Mouse (Mus musculus) forebrain, embryonic 14.5 days (tissue): ENCODE measurements around the gene Vmn1r189. TPM values are rescaled to one million over a fixed set of nuclear protein-coding genes. Genes with fewer than 3 reads are reported as not detected.

ENCODE experiments used
- microRNA-seq: library from miRNA; unstranded; fragments of <30 nt; microRNA quantifications from one replicate; pipeline ENCODE4, GENCODE M21; 2016
- polyA plus RNA-seq: library from polyadenylated mRNA; unstranded; fragments of >200 nt; fragmentation: Nextera tagmentation; extraction: Ambion mirVana; gene quantifications from 2 replicates; pipeline ENCODE4 v1.2.1, GENCODE M21; 2014

The Vmn1r189 gene
- polyA plus RNA-seq, 1 experiment from 2014 or later: not detected

Small RNA genes lying within 50 kb of the gene (microRNA-seq; reads per million reads assigned to microRNA genes)
- gene Gm26300: not detected

Other genes starting within 250 kb of the Vmn1r189 start
- gene Zfp184, start 160.7 kb downstream of the Vmn1r189 start, polyA plus RNA-seq: 28.3 and 34.9 TPM in 2 replicates
- 0.14 TPM in 1 of 2 replicates, not detected in the other for gene Pom121l2, start 124.6 kb downstream of the Vmn1r189 start, polyA plus RNA-seq
- gene Prss16, start 96.1 kb downstream of the Vmn1r189 start, polyA plus RNA-seq: 0.10 TPM in 1 of 2 replicates, not detected in the other
- gene Hist1h2ah, start 70.3 kb downstream of the Vmn1r189 start, polyA plus RNA-seq: 4.8 and 8.3 TPM in 2 replicates
- 2.5 and 3.5 TPM in 2 replicates for gene Hist1h2bk, start 70.0 kb downstream of the Vmn1r189 start, polyA plus RNA-seq
- gene Hist1h4i, start 64.5 kb downstream of the Vmn1r189 start, polyA plus RNA-seq: 14.0 and 18.0 TPM in 2 replicates
- gene Hist1h2ag, start 62.9 kb downstream of the Vmn1r189 start, polyA plus RNA-seq: 20.4 and 37.4 TPM in 2 replicates
- 3.0 and 7.0 TPM in 2 replicates for gene Hist1h2bj, start 62.6 kb downstream of the Vmn1r189 start, polyA plus RNA-seq
- not detected in 2 replicates for gene Vmn1r188, start 21.4 kb downstream of the Vmn1r189 start, polyA plus RNA-seq
- gene Vmn1r191, start 78.1 kb upstream of the Vmn1r189 start, polyA plus RNA-seq: not detected in 2 replicates
- not detected in 2 replicates for gene Vmn1r192, start 85.3 kb upstream of the Vmn1r189 start, polyA plus RNA-seq
- not detected in 2 replicates for gene Vmn1r193, start 117.3 kb upstream of the Vmn1r189 start, polyA plus RNA-seq
- not detected in 2 replicates for gene Vmn1r194, start 138.4 kb upstream of the Vmn1r189 start, polyA plus RNA-seq
- gene Vmn1r195, start 164.7 kb upstream of the Vmn1r189 start, polyA plus RNA-seq: not detected in 2 replicates
- not detected in 2 replicates for gene Vmn1r196, start 184.1 kb upstream of the Vmn1r189 start, polyA plus RNA-seq
- gene Vmn1r197, start 218.8 kb upstream of the Vmn1r189 start, polyA plus RNA-seq: not detected in 2 replicates
- not detected in 2 replicates for gene Vmn1r198, start 244.5 kb upstream of the Vmn1r189 start, polyA plus RNA-seq